Mouse (Mus musculus) liver, adult 2 months (tissue): ENCODE measurements around the gene Ocln. TPM values are rescaled to one million over a fixed set of nuclear protein-coding genes. Genes with fewer than 3 reads are reported as not detected.

ENCODE experiments used
- DNase-seq: peaks from one replicate; pipeline ENCODE4 v3.0.0-alpha.2; 2011; ENCODE audit warnings: low read depth, low spot score; ENCODE audit errors: extremely low read depth
- H3K27ac ChIP-seq: fragments of 200-500 bp; replicated peaks from 2 replicates; pipeline ENCODE4 v1.5.1; 2012; ENCODE audit warnings: low read depth, mild to moderate bottlenecking, control low read depth, inconsistent platforms, low read length; ENCODE audit not compliant: insufficient read depth
- H3K27me3 ChIP-seq: fragments of 200-500 bp; 2 replicates; pipeline ENCODE4 v1.6.1; 2012; ENCODE audit warnings: mild to moderate bottlenecking, moderate library complexity, low read length, inconsistent platforms; ENCODE audit not compliant: control insufficient read depth, insufficient read depth
- H3K36me3 ChIP-seq: fragments of 200-500 bp; 2 replicates; pipeline ENCODE4 v1.6.1; 2012; ENCODE audit warnings: low read length, inconsistent platforms; ENCODE audit not compliant: control insufficient read depth, insufficient read depth
- H3K4me1 ChIP-seq: fragments of 200-500 bp; 2 replicates; pipeline ENCODE4 v1.6.1; 2011; ENCODE audit warnings: low read length; ENCODE audit not compliant: control insufficient read depth, insufficient read depth
- H3K4me3 ChIP-seq: fragments of 200-500 bp; 2 replicates; pipeline ENCODE4 v1.5.1; 2011; ENCODE audit warnings: low read depth, mild to moderate bottlenecking, control low read depth, low read length, moderate library complexity; ENCODE audit not compliant: insufficient read depth
- H3K79me2 ChIP-seq: fragments of 200-500 bp; 2 replicates; pipeline ENCODE4 v1.6.1; 2012; ENCODE audit warnings: inconsistent platforms, mild to moderate bottlenecking, low read length, moderate library complexity; ENCODE audit not compliant: control insufficient read depth, insufficient read depth
- H3K9ac ChIP-seq: fragments of 200-500 bp; 2 replicates; pipeline ENCODE4 v1.6.1; 2012; ENCODE audit warnings: low read depth, mild to moderate bottlenecking, control low read depth, inconsistent platforms, low read length
- CTCF ChIP-seq: fragments of 200-500 bp; IDR thresholded peaks from 2 replicates; pipeline ENCODE4 v1.5.1; 2011; ENCODE audit warnings: low read depth, low read length, control low read depth
- POLR2A ChIP-seq: fragments of 200-500 bp; IDR thresholded peaks from 2 replicates; pipeline ENCODE4 v1.6.1; 2011; ENCODE audit warnings: low read length, control low read depth; ENCODE audit not compliant: insufficient read depth; ENCODE audit errors: extremely low read depth
- WGBS: fragments of 180-500 bp; shearing (Covaris S2); methylation state at CpG from one replicate; pipeline ENCODE4 v1.1.7; 2018; 5-methylcytosine and 5-hydroxymethylcytosine counted together
- polyA plus RNA-seq: library from polyadenylated mRNA; depleted of rRNA; stranded (reverse); fragments of >200 nt; gene quantifications from 2 replicates; pipeline ENCODE4 v1.2.3, GENCODE M21; 2012
- total RNA-seq: library from RNA; depleted of rRNA; stranded (reverse); fragments of >200 nt; gene quantifications from 2 replicates; pipeline ENCODE4 v1.2.3, GENCODE M21; 2014

Gene Ocln
- total and polyA plus RNA-seq, 2 experiments = 6.1 to 51.9 TPM

- Histone ChIP-seq H3K27ac (no peak overlapping the region), H3K9ac (no peak overlapping the region), H3K27me3 (no peaks in the 10 kb centered on the region), H3K79me2 (no peaks in the 10 kb centered on the region), H3K4me1 (peaks cover 5% of the 10 kb centered on the region; the same call in 1 of the 2 replicates), H3K4me3 (no peak overlapping the region), H3K36me3 (no peaks in the 10 kb centered on the region)
- DNase-seq = peak; percentile 21
- TF ChIP-seq CTCF (no peak), POLR2A (no peak)
- 65% methylated on average over 2 of the region's 2 CpGs for WGBS
These were observed 23.4 kb upstream of the Ocln start for GRCm38 (mm10) chr13:100575950-100576349.

GRCm38 (mm10) chr13:100570713-100571112 lies 18.2 kb upstream of the Ocln start:
- WGBS = 83% methylated on average over 2 of the region's 2 CpGs
- TF ChIP-seq CTCF = no peak
- TF ChIP-seq POLR2A = no peak
- Histone ChIP-seq H3K36me3 (no peaks in the 10 kb centered on the region), H3K4me1 (no peaks in the 10 kb centered on the region), H3K4me3 (no peak overlapping the region), H3K27ac (no peak overlapping the region), H3K79me2 (no peaks in the 10 kb centered on the region), H3K9ac (no peak overlapping the region), H3K27me3 (no peaks in the 10 kb centered on the region)
- no peak for DNase-seq

DNA sequence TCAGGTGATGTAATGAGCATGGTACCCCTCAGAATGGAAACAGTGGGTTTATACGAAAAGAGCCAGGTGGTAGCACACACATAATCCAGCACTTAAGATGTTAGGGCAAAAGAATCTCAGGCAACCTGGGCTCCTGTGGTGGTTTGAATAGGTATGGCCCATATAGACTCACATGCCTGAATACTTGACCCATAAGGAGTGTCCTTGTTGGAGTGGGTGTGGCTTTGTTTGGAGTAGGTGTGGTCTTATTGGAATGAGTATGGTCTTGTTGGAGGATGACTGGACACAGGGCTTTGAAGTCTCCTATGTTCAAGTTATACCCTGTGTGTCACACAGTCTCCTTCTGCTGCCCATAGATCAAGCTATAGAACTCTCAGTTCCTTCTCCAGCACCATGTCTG lies 15.8 kb upstream of the Ocln start:
- H3K79me2 ChIP-seq = no peaks in the 10 kb centered on the region
- WGBS = 94% methylated on average over 1 of the region's 1 CpGs
- no peak overlapping the region for H3K4me3 ChIP-seq
- no peak for TF ChIP-seq POLR2A
- no peak for TF ChIP-seq CTCF
- H3K36me3 ChIP-seq = no peaks in the 10 kb centered on the region
- H3K27ac ChIP-seq = no peak overlapping the region
- no peaks in the 10 kb centered on the region for H3K27me3 ChIP-seq
- H3K4me1 ChIP-seq = no peaks in the 10 kb centered on the region
- DNase-seq = no peak
- H3K9ac ChIP-seq = no peak overlapping the region

- Histone ChIP-seq H3K27me3 (no peaks in the 10 kb centered on the region), H3K4me1 (no peaks in the 10 kb centered on the region), H3K4me3 (no peak overlapping the region), H3K36me3 (no peaks in the 10 kb centered on the region), H3K27ac (no peak overlapping the region), H3K9ac (no peak overlapping the region), H3K79me2 (no peaks in the 10 kb centered on the region)
- 93% methylated on average over 9 of the region's 9 CpGs for WGBS
- no peak for DNase-seq
- TF ChIP-seq POLR2A (no peak), CTCF (no peak)
These were observed 6.9 kb upstream of the Ocln start for GRCm38 (mm10) chr13:100559449-100559848.

DNA sequence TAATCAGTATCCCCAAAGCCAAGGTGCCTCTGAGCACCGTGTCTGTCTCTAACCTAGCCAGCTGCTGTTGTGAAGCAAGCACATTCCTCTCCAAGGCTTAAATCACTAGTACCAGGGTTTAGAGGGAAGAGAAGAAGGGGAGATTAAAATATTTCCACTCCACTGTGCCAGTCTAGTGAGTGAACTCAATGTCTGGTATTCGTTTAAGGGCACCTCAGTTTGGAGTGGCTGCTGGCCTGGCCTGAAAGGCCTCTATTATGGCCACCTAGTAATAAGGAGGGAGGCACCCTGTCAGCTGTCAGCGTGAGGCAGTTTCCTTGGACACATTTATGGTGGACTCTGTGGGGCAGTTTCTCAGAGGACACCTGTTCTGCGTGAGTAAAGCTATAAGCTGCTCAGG lies 4.5 kb upstream of the Ocln start:
- H3K27me3 ChIP-seq = no peaks in the 10 kb centered on the region
- TF ChIP-seq POLR2A (no peak), CTCF (no peak)
- no peaks in the 10 kb centered on the region for H3K4me1 ChIP-seq
- 89% methylated on average over 4 of the region's 4 CpGs for WGBS
- H3K9ac ChIP-seq = no peak overlapping the region
- H3K4me3 ChIP-seq = no peak overlapping the region
- H3K36me3 ChIP-seq = no peaks in the 10 kb centered on the region
- peaks cover 4% of the 10 kb centered on the region for H3K79me2 ChIP-seq
- no peak overlapping the region for H3K27ac ChIP-seq
- no peak for DNase-seq

GRCm38 (mm10) chr13:100553042-100553437 lies 522 bp upstream of the Ocln start:
- Histone ChIP-seq H3K27me3 (no peaks in the 10 kb centered on the region), H3K27ac (peak overlapping the region; percentile 96), H3K4me1 (peaks cover 6% of the 10 kb centered on the region), H3K79me2 (peaks cover 26% of the 10 kb centered on the region), H3K36me3 (no peaks in the 10 kb centered on the region), H3K4me3 (peak overlapping the region; percentile 82), H3K9ac (peak overlapping the region; percentile 93)
- TF ChIP-seq POLR2A (no peak), CTCF (no peak)
- peak; percentile 35 for DNase-seq
- 6% methylated on average over 12 of the region's 12 CpGs for WGBS
